Mouse (Mus musculus) kidney, adult 2 months (tissue): Measurements from ENCODE around the gene Gbx2.

Source experiments
- CTCF ChIP-seq: fragments of 200-500 bp; conservative IDR thresholded peaks from 2 replicates; pipeline ENCODE4 v1.5.1; 2011; ENCODE audit warnings: low read depth, mild to moderate bottlenecking, control low read depth, low read length, moderate library complexity, mixed read lengths; ENCODE audit not compliant: insufficient read depth, insufficient read length
- POLR2A ChIP-seq: fragments of 200-500 bp; IDR thresholded peaks from one replicate; pipeline ENCODE4 v1.6.1; 2011; ENCODE audit warnings: low read depth, low read length, control low read depth

GRCm38 (mm10) chr1:89918111-89918510, 12.9 kb downstream of the Gbx2 start:
- no peak for TF ChIP-seq CTCF
- TF ChIP-seq POLR2A, result no peak
